Mouse (Mus musculus) liver, embryonic 14.5 days (tissue): ENCODE results near the gene Dock2. TPM values are rescaled to one million over a fixed set of nuclear protein-coding genes. Genes with fewer than 3 reads are reported as not detected.

Experiments
- ATAC-seq: fragments of 200-750 bp; cut with Nextera tagmentation; 2 replicates; pipeline ENCODE4 v1.8.0; 2017; ENCODE audit warnings: moderate number of reproducible peaks, mild to moderate bottlenecking, moderate library complexity; ENCODE audit not compliant: insufficient read depth
- DNase-seq, 3 experiments: peaks; one replicate each; pipeline ENCODE4 v3.0.0-alpha.2; 2012 to 2013; ENCODE audit warnings: low read depth in 3 of 3, low spot score in 3 of 3
- H3K27ac ChIP-seq: fragments of 300-500 bp; sonication (generic); 2 replicates; pipeline ENCODE4 v1.5.1; 2014; ENCODE audit warnings: moderate library complexity, mild to moderate bottlenecking, control low read depth, inconsistent platforms
- H3K27me3 ChIP-seq: fragments of 300-500 bp; sonication (generic); 2 replicates; pipeline ENCODE4 v1.6.1; 2014; ENCODE audit warnings: mild to moderate bottlenecking, low read length, moderate library complexity; ENCODE audit not compliant: control insufficient read depth, insufficient read depth
- H3K36me3 ChIP-seq: fragments of 300-500 bp; sonication (generic); replicated peaks from 2 replicates; pipeline ENCODE4 v1.6.1; 2014; ENCODE audit warnings: low read depth; ENCODE audit not compliant: control insufficient read depth, insufficient read depth
- H3K4me1 ChIP-seq, 2 experiments: fragments of 200-500 bp in 1 of 2; fragments of 300-500 bp in 1 of 2; sonication (generic) in 1 of 2; replicated peaks; 2 replicates each; pipeline ENCODE4 v1.6.1; 2012 to 2014; ENCODE audit warnings: antibody characterized with exemption in 1 of 2, inconsistent platforms in 1 of 2, low read length in 1 of 2; ENCODE audit not compliant: control insufficient read depth in 2 of 2, insufficient read depth in 2 of 2
- H3K4me2 ChIP-seq: fragments of 300-500 bp; sonication (generic); 2 replicates; pipeline ENCODE4 v1.6.1; 2014; ENCODE audit warnings: low read depth, mild to moderate bottlenecking, control low read depth, moderate library complexity
- H3K4me3 ChIP-seq, 2 experiments: fragments of 200-500 bp in 1 of 2; fragments of 300-500 bp in 1 of 2; sonication (generic) in 1 of 2; 2 replicates each; pipeline ENCODE4 v1.5.1; 2012 to 2014; ENCODE audit warnings: low read depth in 2 of 2, low read length in 2 of 2, mild to moderate bottlenecking in 2 of 2, control low read depth in 1 of 2, inconsistent platforms in 1 of 2, moderate library complexity in 1 of 2; ENCODE audit not compliant: insufficient read depth in 1 of 2
- H3K9ac ChIP-seq: fragments of 300-500 bp; sonication (generic); replicated peaks from 2 replicates; pipeline ENCODE4 v1.6.1; 2014; ENCODE audit warnings: mild to moderate bottlenecking, control low read depth, moderate library complexity
- H3K9me3 ChIP-seq: fragments of 300-500 bp; sonication (generic); 2 replicates; pipeline ENCODE4 v1.6.1; 2016; ENCODE audit warnings: low read length, mixed read lengths; ENCODE audit not compliant: control insufficient read depth
- CTCF ChIP-seq: IDR thresholded peaks from 2 replicates; pipeline ENCODE4 v1.5.1; 2016; ENCODE audit warnings: antibody characterized with exemption, low read depth, control low read depth
- EP300 ChIP-seq: IDR thresholded peaks from 2 replicates; pipeline ENCODE4 v1.6.1; 2016; ENCODE audit warnings: antibody characterized with exemption, low read depth
- WGBS: fragments of 180-500 bp; shearing (Covaris S2); extraction: QIAGEN DNeasy Blood & Tissue Kit; methylation state at CpG from one replicate; pipeline ENCODE4 v1.1.7; 2014; ENCODE audit not compliant: insufficient replicate concordance; 5-methylcytosine and 5-hydroxymethylcytosine counted together
- polyA plus RNA-seq, 2 experiments: library from polyadenylated mRNA; depleted of rRNA in 1 of 2; stranded (reverse) in 1 of 2; unstranded in 1 of 2; fragments of >200 nt; fragmentation: Nextera tagmentation in 1 of 2; extraction: Ambion mirVana in 1 of 2; gene quantifications; 2 replicates each; pipeline versions ENCODE4 v1.2.1 to v1.2.3; 2012 to 2014

Dock2 gene
- polyA plus RNA-seq, 2 experiments = 2.1 to 2.6 TPM

DNA sequence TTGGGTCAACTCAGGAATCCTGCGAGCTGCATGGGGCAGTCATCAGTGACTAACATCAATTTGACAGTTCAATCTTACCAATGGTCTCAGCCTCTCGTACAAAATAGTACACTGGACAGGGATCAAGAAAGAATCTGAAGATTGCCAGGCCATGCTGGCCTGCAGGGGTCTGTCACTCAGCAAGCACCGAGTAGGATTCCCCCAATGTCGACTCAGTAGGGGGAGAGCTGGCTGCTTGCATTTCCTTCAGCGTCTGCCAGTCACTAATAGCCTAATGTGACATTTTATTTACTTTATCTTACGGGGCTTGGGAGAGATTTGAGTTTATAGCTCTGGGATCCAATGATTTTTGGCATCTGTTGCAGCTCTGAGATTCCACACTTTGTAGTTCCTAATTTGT is 540.7 kb downstream of the Dock2 start:
- Histone ChIP-seq H3K9ac (no peak overlapping the region), H3K9me3 (no peaks in the 10 kb centered on the region), H3K27ac (no peak overlapping the region), H3K27me3 (no peaks in the 10 kb centered on the region), H3K36me3 (no peaks in the 10 kb centered on the region), H3K4me3 (no peak overlapping the region), H3K4me1 (no peaks in the 10 kb centered on the region), H3K4me2 (no peak overlapping the region)
- ATAC-seq = no peak
- 49% methylated on average over 6 of the region's 6 CpGs for WGBS
- no peak for TF ChIP-seq CTCF
- TF ChIP-seq EP300 = no peak
- DNase-seq = no peak

DNA sequence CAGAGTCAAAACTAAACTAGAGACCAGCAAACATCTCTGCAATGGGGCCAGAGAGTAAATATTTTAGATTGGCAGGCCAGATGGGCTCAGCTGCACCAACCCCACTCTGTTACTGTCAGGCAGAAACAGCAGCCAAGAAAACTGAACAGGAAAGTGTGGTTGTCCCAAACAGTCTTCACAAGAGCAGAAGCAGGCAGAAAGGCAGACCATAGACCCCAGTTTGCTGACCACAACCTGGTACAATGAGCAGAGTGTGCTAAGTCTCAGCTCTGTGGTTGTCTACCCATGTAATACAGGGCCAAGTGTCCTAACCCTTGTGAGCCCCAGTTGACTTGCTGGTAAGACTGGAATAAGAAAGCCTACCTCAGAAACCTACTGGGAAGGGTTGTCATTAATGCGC is 543.4 kb downstream of the Dock2 start:
- Histone ChIP-seq H3K27me3 (no peaks in the 10 kb centered on the region), H3K4me2 (no peak overlapping the region), H3K27ac (no peak overlapping the region), H3K36me3 (no peaks in the 10 kb centered on the region), H3K9me3 (no peaks in the 10 kb centered on the region), H3K9ac (no peak overlapping the region), H3K4me3 (no peak overlapping the region), H3K4me1 (no peaks in the 10 kb centered on the region)
- no peak for DNase-seq
- ATAC-seq = no peak
- 76% methylated on average over 1 of the region's 1 CpGs for WGBS
- no peak for TF ChIP-seq CTCF

GRCm38 (mm10) chr11:34239691-34240090 is 544.0 kb downstream of the Dock2 start:
- Histone ChIP-seq H3K4me3 (no peak overlapping the region), H3K4me2 (no peak overlapping the region), H3K4me1 (no peaks in the 10 kb centered on the region), H3K9ac (no peak overlapping the region), H3K27me3 (no peaks in the 10 kb centered on the region), H3K27ac (no peak overlapping the region), H3K9me3 (no peaks in the 10 kb centered on the region), H3K36me3 (no peaks in the 10 kb centered on the region)
- no peak for TF ChIP-seq CTCF
- TF ChIP-seq EP300 = no peak
- ATAC-seq (no peak), DNase-seq (no peak)
- 57% methylated on average over 2 of the region's 2 CpGs for WGBS

- WGBS = 70% methylated on average over 6 of the region's 6 CpGs
- ATAC-seq (no peak), DNase-seq (no peak)
- no peak overlapping the region for H3K4me2 ChIP-seq
- no peaks in the 10 kb centered on the region for H3K27me3 ChIP-seq
- no peak for TF ChIP-seq CTCF
- no peak for TF ChIP-seq EP300
- H3K27ac ChIP-seq = no peak overlapping the region
- no peak overlapping the region for H3K9ac ChIP-seq
- no peaks in the 10 kb centered on the region for H3K9me3 ChIP-seq
- no peaks in the 10 kb centered on the region for H3K36me3 ChIP-seq
- H3K4me1 ChIP-seq = no peaks in the 10 kb centered on the region
- H3K4me3 ChIP-seq = no peak overlapping the region
These were observed 546.8 kb downstream of the Dock2 start for GRCm38 (mm10) chr11:34236885-34237284.

DNA sequence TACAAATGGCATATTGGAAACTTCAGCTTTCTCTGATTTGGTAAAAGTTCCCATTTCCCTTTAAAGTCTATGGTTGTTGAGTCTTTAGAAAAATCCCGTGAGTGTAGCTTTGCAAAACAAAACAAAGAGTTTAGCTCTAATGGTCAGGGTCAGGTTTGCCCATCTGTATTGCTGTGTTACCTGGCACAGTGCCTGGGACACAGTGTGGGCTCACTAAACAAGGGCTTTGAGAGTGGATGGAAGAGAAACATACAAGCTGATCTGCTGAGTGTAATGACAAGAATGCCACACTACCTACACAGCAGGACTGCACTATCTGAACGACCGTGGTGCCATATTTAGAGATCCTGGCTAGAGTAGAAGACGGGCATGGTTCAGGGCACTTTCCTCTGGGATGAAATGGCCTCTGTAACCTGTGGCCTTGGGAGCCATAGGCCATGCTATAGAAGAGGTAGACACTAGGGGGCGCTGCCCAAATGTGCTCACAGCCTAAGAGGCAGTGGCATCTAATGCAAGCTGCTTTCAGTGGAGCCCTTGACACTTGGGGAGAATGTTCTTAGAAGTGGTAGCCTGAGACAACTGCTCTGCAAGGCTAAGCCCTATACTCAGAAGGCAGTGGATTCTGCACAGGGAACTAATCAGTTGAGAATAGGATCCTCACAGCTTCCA is 547.5 kb downstream of the Dock2 start:
- peak; percentile 76 for TF ChIP-seq CTCF
- no peak for TF ChIP-seq EP300
- no peaks in the 10 kb centered on the region for H3K36me3 ChIP-seq
- H3K4me2 ChIP-seq = no peak overlapping the region
- ATAC-seq (no peak), DNase-seq (peak in 1 of 3 experiments; percentile 14)
- no peaks in the 10 kb centered on the region for H3K27me3 ChIP-seq
- no peak overlapping the region for H3K4me3 ChIP-seq
- H3K9me3 ChIP-seq = no peaks in the 10 kb centered on the region
- H3K9ac ChIP-seq = no peak overlapping the region
- 35% methylated on average over 5 of the region's 5 CpGs for WGBS
- H3K4me1 ChIP-seq = no peaks in the 10 kb centered on the region
- no peak overlapping the region for H3K27ac ChIP-seq
